Mouse (Mus musculus) olfactory bulb, adult 2 months (tissue): Measurements from ENCODE around the gene Ssr2.
A peak's percentile ranks its signal among the peaks of the same experiment; 100 is the strongest.

Source experiments
- CTCF ChIP-seq: fragments of 200-500 bp; IDR thresholded peaks from 2 replicates; pipeline ENCODE4 v1.5.1; 2012; ENCODE audit warnings: low read depth, mild to moderate bottlenecking, low read length, moderate library complexity; ENCODE audit not compliant: insufficient read depth
- POLR2A ChIP-seq: fragments of 200-500 bp; IDR thresholded peaks from 2 replicates; pipeline ENCODE4 v1.6.1; 2012; ENCODE audit warnings: mild to moderate bottlenecking, low read depth, low read length, moderate library complexity; ENCODE audit not compliant: insufficient read depth

GRCm38 (mm10) chr3:88531348-88532298, 44.1 kb upstream of the Ssr2 start:
- no peak for TF ChIP-seq CTCF
- TF ChIP-seq POLR2A, result peak; percentile 45
